Mouse (Mus musculus) forebrain, embryonic 11.5 days (tissue): ENCODE results near the gene Gm20388. TPM values are rescaled to one million over a fixed set of nuclear protein-coding genes. Genes with fewer than 3 reads are reported as not detected.
"Not testable (repeated sequence)": the region's sequence is repeated elsewhere in the genome, so short reads cannot be mapped to it uniquely, and the experiment has no call there.

Source experiments
- ATAC-seq: fragments of 200-750 bp; cut with Nextera tagmentation; replicated peaks from 2 replicates; pipeline ENCODE4 v1.8.0; 2017; ENCODE audit warnings: moderate TSS enrichment; ENCODE audit not compliant: low FRiP score
- DNase-seq: peaks from one replicate; pipeline ENCODE4 v3.0.0-alpha.2; 2017; ENCODE audit warnings: low spot score
- H3K27ac ChIP-seq: fragments of 300-500 bp; sonication (generic); 2 replicates; pipeline ENCODE4 v1.5.1; 2014; ENCODE audit warnings: low read depth, low read length
- H3K27me3 ChIP-seq: fragments of 300-500 bp; sonication (generic); 2 replicates; pipeline ENCODE4 v1.6.1; 2014; ENCODE audit warnings: mild to moderate bottlenecking, low read length, mixed read lengths; ENCODE audit not compliant: control insufficient read depth, insufficient read depth
- H3K36me3 ChIP-seq: fragments of 300-500 bp; sonication (generic); 2 replicates; pipeline ENCODE4 v1.6.1; 2014; ENCODE audit warnings: mild to moderate bottlenecking, low read length, moderate library complexity, mixed read lengths; ENCODE audit not compliant: control insufficient read depth, insufficient read depth
- H3K4me1 ChIP-seq: fragments of 300-500 bp; sonication (generic); replicated peaks from 2 replicates; pipeline ENCODE4 v1.6.1; 2014; ENCODE audit warnings: low read length, mixed read lengths; ENCODE audit not compliant: control insufficient read depth, insufficient read depth
- H3K4me2 ChIP-seq: fragments of 300-500 bp; sonication (generic); 2 replicates; pipeline ENCODE4 v1.6.1; 2014; ENCODE audit warnings: low read depth, mild to moderate bottlenecking, low read length, moderate library complexity, mixed read lengths; ENCODE audit not compliant: severe bottlenecking
- H3K4me3 ChIP-seq: fragments of 300-500 bp; sonication (generic); 2 replicates; pipeline ENCODE4 v1.5.1; 2014; ENCODE audit warnings: low read depth, low read length
- H3K9ac ChIP-seq: fragments of 300-500 bp; sonication (generic); 2 replicates; pipeline ENCODE4 v1.6.1; 2014; ENCODE audit warnings: low read length
- H3K9me3 ChIP-seq: fragments of 300-500 bp; sonication (generic); 2 replicates; pipeline ENCODE4 v1.6.1; 2016; ENCODE audit warnings: low read length, mixed read lengths; ENCODE audit not compliant: control insufficient read depth
- WGBS: fragments of 180-500 bp; shearing (Covaris S2); extraction: QIAGEN DNeasy Blood & Tissue Kit; methylation state at CpG from one replicate; pipeline ENCODE4 v1.1.7; 2014; 5-methylcytosine and 5-hydroxymethylcytosine counted together
- polyA plus RNA-seq: library from polyadenylated mRNA; unstranded; fragments of >200 nt; fragmentation: Nextera tagmentation; extraction: Ambion mirVana; gene quantifications from 2 replicates; pipeline ENCODE4 v1.2.1, GENCODE M21; 2014

The Gm20388 gene
- polyA plus RNA-seq, 1 experiment from 2014 or later = not detected

GRCm38 (mm10) chr8:124173688-124174087 is 4263.0 kb downstream of the Gm20388 start:
- Histone ChIP-seq H3K27ac (no peak overlapping the region), H3K27me3 (no peaks in the 10 kb centered on the region), H3K9ac (no peak overlapping the region), H3K9me3 (no peaks in the 10 kb centered on the region), H3K4me2 (no peak overlapping the region), H3K4me1 (no peaks in the 10 kb centered on the region), H3K4me3 (no peak overlapping the region), H3K36me3 (no peaks in the 10 kb centered on the region)
- DNase-seq (no peak), ATAC-seq (no peak)
- WGBS = 86% methylated on average over 4 of the region's 4 CpGs

GRCm38 (mm10) chr8:124176133-124176532 is 4265.5 kb downstream of the Gm20388 start:
- Histone ChIP-seq H3K9me3 (no peaks in the 10 kb centered on the region), H3K36me3 (no peaks in the 10 kb centered on the region), H3K27ac (no peak overlapping the region), H3K4me2 (no peak overlapping the region), H3K4me3 (no peak overlapping the region), H3K9ac (no peak overlapping the region), H3K27me3 (no peaks in the 10 kb centered on the region), H3K4me1 (no peaks in the 10 kb centered on the region)
- ATAC-seq (no peak), DNase-seq (no peak)
- WGBS = 86% methylated on average over 6 of the region's 6 CpGs

- not testable (repeated sequence) for H3K4me3 ChIP-seq, H3K9me3 ChIP-seq, ATAC-seq, H3K27ac ChIP-seq, H3K4me1 ChIP-seq, DNase-seq, H3K27me3 ChIP-seq, H3K9ac ChIP-seq, H3K4me2 ChIP-seq, H3K36me3 ChIP-seq
- 76% methylated on average over 1 of the region's 1 CpGs for WGBS
These were observed 4266.5 kb downstream of the Gm20388 start for GRCm38 (mm10) chr8:124177092-124177491.

DNA sequence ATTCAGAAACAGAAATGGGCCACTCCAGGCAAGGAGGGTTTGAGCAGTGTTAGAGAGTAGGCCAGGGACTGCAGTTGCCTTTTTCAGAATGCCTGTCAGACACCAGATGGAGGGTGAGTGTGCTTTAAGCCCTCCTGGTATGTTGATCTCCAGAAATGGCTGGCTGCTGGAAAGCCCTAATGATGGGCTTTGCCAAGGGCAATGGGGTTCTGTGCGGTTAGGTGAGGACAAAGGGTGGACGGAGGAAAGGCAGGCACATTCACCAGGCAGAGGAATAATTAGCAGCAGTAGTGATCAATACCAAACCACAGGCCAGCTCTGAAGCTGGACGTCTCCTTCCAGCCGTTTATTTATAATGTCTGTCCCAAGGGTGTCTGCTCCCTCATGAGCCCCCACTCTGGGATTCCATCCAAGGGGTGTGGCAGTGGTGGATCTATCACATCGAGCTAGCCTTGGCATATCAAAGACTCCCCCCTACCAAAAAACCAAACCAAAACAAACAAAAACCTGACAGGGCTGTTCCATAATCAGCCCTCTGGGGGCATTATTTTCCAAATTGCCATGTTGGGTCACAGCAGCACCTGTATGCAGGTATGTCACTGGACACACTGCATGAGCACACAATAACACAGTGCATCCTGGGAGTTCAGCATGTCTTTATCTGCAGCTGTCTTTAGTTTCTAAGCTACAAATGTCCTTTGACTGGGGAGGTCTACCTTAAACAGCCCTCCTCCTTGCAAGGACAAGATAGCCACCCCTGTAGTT is 4270.2 kb downstream of the Gm20388 start:
- DNase-seq = no peak
- H3K9ac ChIP-seq = no peak overlapping the region
- H3K36me3 ChIP-seq = no peaks in the 10 kb centered on the region
- H3K27me3 ChIP-seq = no peaks in the 10 kb centered on the region
- H3K27ac ChIP-seq = no peak overlapping the region
- no peak overlapping the region for H3K4me3 ChIP-seq
- no peak for ATAC-seq
- no peak overlapping the region for H3K4me2 ChIP-seq
- WGBS = 76% methylated on average over 5 of the region's 5 CpGs
- 0 out of 2 replicates have a peak, but pooled peaks cover 2% of the 10 kb centered on the region for H3K4me1 ChIP-seq
- no peaks in the 10 kb centered on the region for H3K9me3 ChIP-seq

DNA sequence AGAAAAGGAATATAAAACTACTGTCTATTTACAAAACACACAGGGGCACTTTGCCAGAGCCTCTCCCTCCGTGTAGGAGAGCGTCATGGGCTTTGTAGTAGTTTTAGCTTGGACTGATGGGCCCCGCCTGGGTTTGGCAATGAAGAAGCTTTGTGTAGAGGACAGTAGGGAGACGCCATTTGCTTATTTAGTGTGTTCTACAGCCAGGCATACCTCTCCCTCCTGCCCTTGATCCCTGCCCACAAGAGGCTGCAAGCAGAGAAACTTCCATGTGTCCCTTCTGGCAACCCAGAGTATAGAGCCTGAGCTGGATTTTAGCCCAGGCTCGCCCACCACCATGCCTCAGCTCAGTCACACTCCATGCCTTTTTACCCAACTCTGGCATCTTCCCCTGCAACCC is 4271.1 kb downstream of the Gm20388 start:
- H3K4me2 ChIP-seq = no peak overlapping the region
- H3K9me3 ChIP-seq = no peaks in the 10 kb centered on the region
- no peaks in the 10 kb centered on the region for H3K36me3 ChIP-seq
- no peak overlapping the region for H3K27ac ChIP-seq
- DNase-seq = no peak
- ATAC-seq = no peak
- 87% methylated on average over 5 of the region's 5 CpGs for WGBS
- H3K4me3 ChIP-seq = no peak overlapping the region
- H3K27me3 ChIP-seq = no peaks in the 10 kb centered on the region; the same call in 1 of the 2 replicates
- no peak overlapping the region for H3K9ac ChIP-seq
- 0 out of 2 replicates have a peak, but pooled peaks cover 2% of the 10 kb centered on the region for H3K4me1 ChIP-seq

DNA sequence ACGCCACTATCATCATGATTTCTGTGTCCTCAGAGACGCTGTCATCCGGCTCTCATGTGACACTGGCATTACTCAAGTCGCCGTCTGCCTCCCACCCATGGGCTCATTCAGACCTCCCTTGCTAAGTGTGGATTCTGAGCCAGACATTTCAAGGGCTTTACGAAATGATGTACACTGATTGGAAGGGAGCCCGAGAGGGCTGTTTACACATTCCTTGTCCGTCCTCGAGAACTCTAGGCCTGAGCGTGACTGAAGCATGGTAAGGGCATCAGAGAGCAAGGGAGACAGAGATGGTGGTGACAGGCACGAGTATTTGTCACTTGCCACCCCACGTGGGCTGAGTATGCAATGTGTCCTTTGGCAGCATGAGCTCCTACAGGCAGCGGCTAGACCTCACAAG is 4271.6 kb downstream of the Gm20388 start:
- no peaks in the 10 kb centered on the region for H3K9me3 ChIP-seq
- H3K9ac ChIP-seq = no peak overlapping the region
- H3K36me3 ChIP-seq = no peaks in the 10 kb centered on the region
- no peak overlapping the region for H3K4me2 ChIP-seq
- DNase-seq = no peak
- no peak overlapping the region for H3K27ac ChIP-seq
- H3K27me3 ChIP-seq = no peaks in the 10 kb centered on the region; the same call in 1 of the 2 replicates
- no peak for ATAC-seq
- no peak overlapping the region for H3K4me3 ChIP-seq
- WGBS = 83% methylated on average over 13 of the region's 13 CpGs
- H3K4me1 ChIP-seq = 0 out of 2 replicates have a peak, but pooled peaks cover 2% of the 10 kb centered on the region

DNA sequence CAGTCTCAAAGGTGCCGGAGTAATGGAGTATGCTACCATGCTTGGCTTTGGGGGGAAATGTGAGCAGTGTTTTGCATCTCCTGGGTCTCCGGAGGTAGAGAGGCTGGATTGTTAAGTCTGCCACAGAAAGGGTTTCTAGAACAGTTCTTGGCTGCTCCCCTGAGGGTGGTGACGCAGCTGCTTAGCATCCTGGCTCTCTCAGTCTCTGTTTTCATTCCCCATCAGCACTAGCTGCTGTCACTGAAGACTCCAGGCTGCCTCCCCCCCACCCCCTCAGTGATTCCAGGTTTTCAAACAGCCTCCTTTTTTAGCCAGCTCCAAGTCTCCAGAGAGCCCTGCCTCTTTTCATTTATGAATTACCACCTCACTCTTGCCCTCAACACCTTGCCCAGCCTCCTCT is 4273.4 kb downstream of the Gm20388 start:
- ATAC-seq = no peak
- WGBS = 85% methylated on average over 3 of the region's 3 CpGs

GRCm38 (mm10) chr8:124184507-124184906 is 4273.9 kb downstream of the Gm20388 start:
- H3K9ac ChIP-seq = no peak overlapping the region
- ATAC-seq (no peak), DNase-seq (no peak)
- WGBS = 81% methylated on average over 2 of the region's 2 CpGs
- no peak overlapping the region for H3K4me3 ChIP-seq
- H3K4me2 ChIP-seq = no peak overlapping the region
- H3K27me3 ChIP-seq = no peaks in the 10 kb centered on the region; the same call in 1 of the 2 replicates
- H3K36me3 ChIP-seq = no peaks in the 10 kb centered on the region
- no peaks in the 10 kb centered on the region for H3K9me3 ChIP-seq
- H3K4me1 ChIP-seq = 0 out of 2 replicates have a peak, but pooled peaks cover 2% of the 10 kb centered on the region
- no peak overlapping the region for H3K27ac ChIP-seq

More for the DNA sequence above, 4273.4 kb downstream of the Gm20388 start:
- H3K9ac ChIP-seq = no peak overlapping the region
- H3K4me3 ChIP-seq = no peak overlapping the region
- H3K4me1 ChIP-seq = 0 out of 2 replicates have a peak, but pooled peaks cover 2% of the 10 kb centered on the region
- no peaks in the 10 kb centered on the region for H3K36me3 ChIP-seq
- no peaks in the 10 kb centered on the region for H3K9me3 ChIP-seq
- no peaks in the 10 kb centered on the region; the same call in 1 of the 2 replicates for H3K27me3 ChIP-seq
- H3K4me2 ChIP-seq = no peak overlapping the region
- H3K27ac ChIP-seq = no peak overlapping the region
- no peak for DNase-seq

GRCm38 (mm10) chr8:124185081-124185480 is 4274.4 kb downstream of the Gm20388 start:
- no peak for ATAC-seq
- H3K27ac ChIP-seq = no peak overlapping the region
- H3K4me2 ChIP-seq = no peak overlapping the region
- H3K27me3 ChIP-seq = no peaks in the 10 kb centered on the region; the same call in 1 of the 2 replicates
- H3K9ac ChIP-seq = no peak overlapping the region
- H3K4me1 ChIP-seq = 0 out of 2 replicates have a peak, but pooled peaks cover 2% of the 10 kb centered on the region
- no peak for DNase-seq
- no peaks in the 10 kb centered on the region for H3K9me3 ChIP-seq
- 86% methylated on average over 6 of the region's 6 CpGs for WGBS
- no peak overlapping the region for H3K4me3 ChIP-seq
- no peaks in the 10 kb centered on the region for H3K36me3 ChIP-seq
